Mouse (Mus musculus): ENCODE measurements at regions not wholly inside any gene's neighbourhood (a gene's known extent, or its start where the extent isn't known, plus 50 kb on each side); places are given as distances from the start of the nearest gene placed in this dataset.

- TF ChIP-seq POLR2A (IDR thresholded peaks at IDR 0.05; ENCODE audit: borderline replicate concordance, control insufficient read depth, low read depth, low read length) (no peak), CTCF (IDR thresholded peaks at IDR 0.05; ENCODE audit: control insufficient read depth, insufficient read depth, low read length) (no peak)
- Histone ChIP-seq H3K4me1 (ENCODE audit: control insufficient read depth, insufficient read depth, low read length) (no peaks in the 10 kb centered on the region; the same call in 1 of the 2 replicates), H3K4me3 (replicated peaks; ENCODE audit: control insufficient read depth, low read depth, low read length) (no peak overlapping the region), H3K27ac (ENCODE audit: control insufficient read depth, insufficient read depth, low read depth, low read length, poor library complexity) (no peak overlapping the region)
- 85% methylated on average over 10 of the region's 10 CpGs for WGBS
Measured at GRCm38 (mm10) chr3:8751356-8751755, 858.5 kb downstream of the Zfp704 start.

- Histone ChIP-seq H3K4me1 (ENCODE audit: control insufficient read depth, insufficient read depth, low read length) (no peaks in the 10 kb centered on the region; the same call in 1 of the 2 replicates), H3K4me3 (replicated peaks; ENCODE audit: control insufficient read depth, low read depth, low read length) (no peak overlapping the region), H3K27ac (ENCODE audit: control insufficient read depth, insufficient read depth, low read depth, low read length, poor library complexity) (no peak overlapping the region)
- TF ChIP-seq POLR2A (IDR thresholded peaks at IDR 0.05; ENCODE audit: borderline replicate concordance, control insufficient read depth, low read depth, low read length) (no peak), CTCF (IDR thresholded peaks at IDR 0.05; ENCODE audit: control insufficient read depth, insufficient read depth, low read length) (no peak)
- 33% methylated on average over 4 of the region's 4 CpGs for WGBS
Measured at GRCm38 (mm10) chr3:8750858-8751257, 859.0 kb downstream of the Zfp704 start.

- H3K4me3 ChIP-seq (replicated peaks; ENCODE audit: control insufficient read depth, low read depth, low read length), result no peak overlapping the region
- no peak overlapping the region for H3K27ac ChIP-seq (ENCODE audit: control insufficient read depth, insufficient read depth, low read depth, low read length, poor library complexity)
- 92% methylated on average over 11 of the region's 11 CpGs for WGBS
- H3K4me1 ChIP-seq (ENCODE audit: control insufficient read depth, insufficient read depth, low read length), result no peaks in the 10 kb centered on the region; the same call in 1 of the 2 replicates
- TF ChIP-seq POLR2A (IDR thresholded peaks at IDR 0.05; ENCODE audit: borderline replicate concordance, control insufficient read depth, low read depth, low read length) (no peak), CTCF (IDR thresholded peaks at IDR 0.05; ENCODE audit: control insufficient read depth, insufficient read depth, low read length) (no peak)
Measured at GRCm38 (mm10) chr3:8750162-8750561, 859.7 kb downstream of the Zfp704 start.

GRCm38 (mm10) chr3:8747201-8747600 lies 862.7 kb downstream of the Zfp704 start:
- TF ChIP-seq CTCF (IDR thresholded peaks at IDR 0.05; ENCODE audit: control insufficient read depth, insufficient read depth, low read length), result no peak
- TF ChIP-seq POLR2A (IDR thresholded peaks at IDR 0.05; ENCODE audit: borderline replicate concordance, control insufficient read depth, low read depth, low read length), result no peak
- no peaks in the 10 kb centered on the region; the same call in 1 of the 2 replicates for H3K4me1 ChIP-seq (ENCODE audit: control insufficient read depth, insufficient read depth, low read length)
- 28% methylated on average over 4 of the region's 4 CpGs for WGBS

GRCm38 (mm10) chr3:8746677-8747076 lies 863.2 kb downstream of the Zfp704 start:
- 91% methylated on average over 3 of the region's 3 CpGs for WGBS
- no peak overlapping the region for H3K4me3 ChIP-seq (replicated peaks; ENCODE audit: control insufficient read depth, low read depth, low read length)
- TF ChIP-seq POLR2A (IDR thresholded peaks at IDR 0.05; ENCODE audit: borderline replicate concordance, control insufficient read depth, low read depth, low read length), result no peak
- TF ChIP-seq CTCF (IDR thresholded peaks at IDR 0.05; ENCODE audit: control insufficient read depth, insufficient read depth, low read length), result no peak
- no peaks in the 10 kb centered on the region for H3K4me1 ChIP-seq (ENCODE audit: control insufficient read depth, insufficient read depth, low read length)
- H3K27ac ChIP-seq (ENCODE audit: control insufficient read depth, insufficient read depth, low read depth, low read length, poor library complexity), result no peak overlapping the region

More at GRCm38 (mm10) chr3:8747201-8747600, 862.7 kb downstream of the Zfp704 start:
- no peak overlapping the region for H3K4me3 ChIP-seq (replicated peaks; ENCODE audit: control insufficient read depth, low read depth, low read length)
- no peak overlapping the region for H3K27ac ChIP-seq (ENCODE audit: control insufficient read depth, insufficient read depth, low read depth, low read length, poor library complexity)

GRCm38 (mm10) chr3:8746037-8746436 lies 863.8 kb downstream of the Zfp704 start:
- WGBS, result 91% methylated on average over 1 of the region's 1 CpGs
- no peak overlapping the region for H3K27ac ChIP-seq (ENCODE audit: control insufficient read depth, insufficient read depth, low read depth, low read length, poor library complexity)
- no peak for TF ChIP-seq CTCF (IDR thresholded peaks at IDR 0.05; ENCODE audit: control insufficient read depth, insufficient read depth, low read length)
- no peak for TF ChIP-seq POLR2A (IDR thresholded peaks at IDR 0.05; ENCODE audit: borderline replicate concordance, control insufficient read depth, low read depth, low read length)
- no peak overlapping the region for H3K4me3 ChIP-seq (replicated peaks; ENCODE audit: control insufficient read depth, low read depth, low read length)
- H3K4me1 ChIP-seq (ENCODE audit: control insufficient read depth, insufficient read depth, low read length), result no peaks in the 10 kb centered on the region

- 64% methylated on average over 6 of the region's 6 CpGs for WGBS
- Histone ChIP-seq H3K4me3 (replicated peaks; ENCODE audit: control insufficient read depth, low read depth, low read length) (no peak overlapping the region), H3K27ac (ENCODE audit: control insufficient read depth, insufficient read depth, low read depth, low read length, poor library complexity) (no peak overlapping the region), H3K4me1 (ENCODE audit: control insufficient read depth, insufficient read depth, low read length) (no peaks in the 10 kb centered on the region)
- TF ChIP-seq CTCF (IDR thresholded peaks at IDR 0.05; ENCODE audit: control insufficient read depth, insufficient read depth, low read length) (no peak), POLR2A (IDR thresholded peaks at IDR 0.05; ENCODE audit: borderline replicate concordance, control insufficient read depth, low read depth, low read length) (no peak)
Measured at GRCm38 (mm10) chr3:8744857-8745256, 865.0 kb downstream of the Zfp704 start.

- Histone ChIP-seq H3K4me1 (ENCODE audit: control insufficient read depth, insufficient read depth, low read length) (no peaks in the 10 kb centered on the region), H3K27ac (ENCODE audit: control insufficient read depth, insufficient read depth, low read depth, low read length, poor library complexity) (no peak overlapping the region), H3K4me3 (replicated peaks; ENCODE audit: control insufficient read depth, low read depth, low read length) (no peak overlapping the region)
- 86% methylated on average over 7 of the region's 7 CpGs for WGBS
- TF ChIP-seq POLR2A (IDR thresholded peaks at IDR 0.05; ENCODE audit: borderline replicate concordance, control insufficient read depth, low read depth, low read length), result no peak
Measured at GRCm38 (mm10) chr3:8743650-8744049, 866.2 kb downstream of the Zfp704 start.

Data from bone marrow, adult 2 months (tissue).